Mouse (Mus musculus) liver, postnatal 0 days (tissue): ENCODE measurements around the gene Cd160.

Experiments
- CTCF ChIP-seq: sonication (generic); IDR thresholded peaks from 2 replicates; pipeline ENCODE4 v1.5.1; 2016; ENCODE audit warnings: antibody characterized with exemption, low read depth
- EP300 ChIP-seq: IDR thresholded peaks from 2 replicates; pipeline ENCODE4 v1.6.1; 2016; ENCODE audit warnings: antibody characterized with exemption, low read depth, mild to moderate bottlenecking

DNA sequence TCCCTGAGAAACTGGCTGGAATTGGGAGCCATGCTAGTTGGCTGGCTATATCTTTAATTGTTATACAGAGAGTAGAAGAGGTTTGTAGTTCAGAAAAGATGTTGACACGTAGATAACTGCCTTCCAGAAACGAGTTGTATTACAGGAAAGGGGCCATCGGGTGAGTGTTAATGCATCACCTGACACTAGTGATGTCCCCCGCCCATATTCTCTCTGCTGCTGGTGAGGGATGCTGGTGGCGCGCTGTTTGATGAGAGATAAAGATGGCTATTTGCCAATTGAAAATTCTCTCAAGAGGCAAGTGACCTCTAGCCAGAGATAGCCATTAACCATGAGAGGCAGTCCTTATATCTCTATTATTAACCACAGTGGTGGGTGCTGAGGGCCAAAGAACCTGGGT is 23.4 kb upstream of the Cd160 start:
- no peak for TF ChIP-seq CTCF
- no peak for TF ChIP-seq EP300
